Mouse (Mus musculus) effector memory CD4-positive, alpha-beta T cell, adult 7 months (primary cell): ENCODE results near the gene Fam169b. TPM values are rescaled to one million over a fixed set of nuclear protein-coding genes. Genes with fewer than 3 reads are reported as not detected.

Source experiments
- polyA plus RNA-seq: library from polyadenylated mRNA; unstranded; fragments of 100-300 nt; shearing (Covaris generic); gene quantifications from one replicate; pipeline ENCODE4 v1.2.1, GENCODE M21; 2017

The Fam169b gene
- 87.3 TPM for polyA plus RNA-seq

GRCm38 (mm10) chr7:68273515-68273914 lies at the start of gene Fam169b:
Gene Fam169b, plus strand, starts transcription at chr7:68273839.

GRCm38 (mm10) chr7:68264028-68264453 lies 9.6 kb upstream of the Fam169b start, which contains the start of gene Pgpep1l:
Gene Pgpep1l, minus strand, starts transcription at chr7:68264233.

Other genes starting within 250 kb of the Fam169b start
- 0.68 TPM for gene Pgpep1l, start 9.6 kb upstream of the Fam169b start, polyA plus RNA-seq